Mouse (Mus musculus) embryonic facial prominence, embryonic 12.5 days (tissue): Measurements from ENCODE around the gene Snapin. TPM values are rescaled to one million over a fixed set of nuclear protein-coding genes. Genes with fewer than 3 reads are reported as not detected.

Experiments used
- ATAC-seq: fragments of 200-750 bp; cut with Nextera tagmentation; 2 replicates; pipeline ENCODE4 v1.8.0; 2017; ENCODE audit not compliant: insufficient number of reproducible peaks, insufficient read depth, low FRiP score, low TSS enrichment
- H3K27ac ChIP-seq: fragments of 300-500 bp; sonication (generic); 2 replicates; pipeline ENCODE4 v1.5.1; 2016; ENCODE audit warnings: mild to moderate bottlenecking
- H3K27me3 ChIP-seq: fragments of 300-500 bp; sonication (generic); 2 replicates; pipeline ENCODE4 v1.6.1; 2016; ENCODE audit warnings: mild to moderate bottlenecking, moderate library complexity
- H3K36me3 ChIP-seq: fragments of 300-500 bp; sonication (generic); 2 replicates; pipeline ENCODE4 v1.6.1; 2016; ENCODE audit warnings: mild to moderate bottlenecking
- H3K4me1 ChIP-seq: fragments of 300-500 bp; sonication (generic); 2 replicates; pipeline ENCODE4 v1.6.1; 2016
- H3K4me2 ChIP-seq: fragments of 300-500 bp; sonication (generic); replicated peaks from 2 replicates; pipeline ENCODE4 v1.6.1; 2016; ENCODE audit warnings: mild to moderate bottlenecking, moderate library complexity
- H3K4me3 ChIP-seq: fragments of 300-500 bp; sonication (generic); 2 replicates; pipeline ENCODE4 v1.5.1; 2016; ENCODE audit warnings: mild to moderate bottlenecking
- H3K9ac ChIP-seq: fragments of 300-500 bp; sonication (generic); 2 replicates; pipeline ENCODE4 v1.6.1; 2016; ENCODE audit warnings: mild to moderate bottlenecking, moderate library complexity
- H3K9me3 ChIP-seq: fragments of 300-500 bp; sonication (generic); 2 replicates; pipeline ENCODE4 v1.6.1; 2016; ENCODE audit warnings: mild to moderate bottlenecking, moderate library complexity
- WGBS: fragments of 180-500 bp; shearing (Covaris S2); methylation state at CpG from one replicate; pipeline ENCODE4 v1.1.7; 2016; 5-methylcytosine and 5-hydroxymethylcytosine counted together
- polyA plus RNA-seq: library from polyadenylated mRNA; unstranded; fragments of >200 nt; fragmentation: Nextera tagmentation; extraction: Ambion mirVana; gene quantifications from 2 replicates; pipeline ENCODE4 v1.2.1, GENCODE M21; 2016

Snapin gene
- polyA plus RNA-seq, 1 experiment from 2014 or later: 76.3 TPM

- Histone ChIP-seq H3K27ac (no peak overlapping the region), H3K9ac (no peak overlapping the region), H3K9me3 (no peaks in the 10 kb centered on the region), H3K4me1 (no peaks in the 10 kb centered on the region), H3K4me2 (no peak overlapping the region), H3K4me3 (no peak overlapping the region), H3K36me3 (peaks cover 59% of the 10 kb centered on the region), H3K27me3 (no peaks in the 10 kb centered on the region)
- ATAC-seq: no peak
Measured at GRCm38 (mm10) chr3:90497597-90497996, 6.8 kb upstream of the Snapin start.

GRCm38 (mm10) chr3:90495850-90496525, 5.2 kb upstream of the Snapin start:
- peaks cover 44% of the 10 kb centered on the region for H3K36me3 ChIP-seq
- no peak overlapping the region for H3K27ac ChIP-seq
- no peaks in the 10 kb centered on the region for H3K9me3 ChIP-seq
- no peak overlapping the region for H3K4me2 ChIP-seq
- H3K4me3 ChIP-seq: no peak overlapping the region
- no peak overlapping the region for H3K9ac ChIP-seq
- H3K27me3 ChIP-seq: no peaks in the 10 kb centered on the region
- ATAC-seq: no peak
- H3K4me1 ChIP-seq: no peaks in the 10 kb centered on the region
- 86% methylated on average over 7 of the region's 7 CpGs for WGBS

- Histone ChIP-seq H3K4me2 (no peak overlapping the region), H3K4me3 (no peak overlapping the region), H3K27ac (no peak overlapping the region), H3K27me3 (no peaks in the 10 kb centered on the region), H3K36me3 (peaks cover 33% of the 10 kb centered on the region), H3K9me3 (no peaks in the 10 kb centered on the region), H3K4me1 (peaks cover 5% of the 10 kb centered on the region; the same call in 1 of the 2 replicates), H3K9ac (no peak overlapping the region)
- WGBS: 71% methylated on average over 4 of the region's 4 CpGs
- ATAC-seq: no peak
Measured at GRCm38 (mm10) chr3:90493831-90494540, 3.2 kb upstream of the Snapin start.

- H3K9ac ChIP-seq: no peak overlapping the region
- H3K4me2 ChIP-seq: no peak overlapping the region
- H3K36me3 ChIP-seq: peaks cover 36% of the 10 kb centered on the region
- no peak for ATAC-seq
- no peak overlapping the region for H3K27ac ChIP-seq
- H3K27me3 ChIP-seq: no peaks in the 10 kb centered on the region
- WGBS: 34% methylated on average over 2 of the region's 2 CpGs
- peaks cover 5% of the 10 kb centered on the region; the same call in 1 of the 2 replicates for H3K4me1 ChIP-seq
- no peak overlapping the region for H3K4me3 ChIP-seq
- no peaks in the 10 kb centered on the region for H3K9me3 ChIP-seq
Measured at GRCm38 (mm10) chr3:90491350-90491749, 517 bp upstream of the Snapin start.

- H3K4me1 ChIP-seq: peaks cover 5% of the 10 kb centered on the region; the same call in 1 of the 2 replicates
- H3K9me3 ChIP-seq: no peaks in the 10 kb centered on the region
- H3K36me3 ChIP-seq: peaks cover 52% of the 10 kb centered on the region
- no peak for ATAC-seq
- no peak overlapping the region for H3K4me3 ChIP-seq
- no peak overlapping the region for H3K27ac ChIP-seq
- 86% methylated on average over 6 of the region's 6 CpGs for WGBS
- H3K4me2 ChIP-seq: no peak overlapping the region
- H3K27me3 ChIP-seq: no peaks in the 10 kb centered on the region
- no peak overlapping the region for H3K9ac ChIP-seq
Measured at GRCm38 (mm10) chr3:90488576-90488975, 2.3 kb downstream of the Snapin start.

- H3K36me3 ChIP-seq: peaks cover 68% of the 10 kb centered on the region
- 84% methylated on average over 5 of the region's 5 CpGs for WGBS
- H3K9ac ChIP-seq: no peak overlapping the region
- no peaks in the 10 kb centered on the region for H3K9me3 ChIP-seq
- peaks cover 5% of the 10 kb centered on the region; the same call in 1 of the 2 replicates for H3K4me1 ChIP-seq
- no peak overlapping the region for H3K27ac ChIP-seq
- H3K27me3 ChIP-seq: no peaks in the 10 kb centered on the region
- ATAC-seq: no peak
- no peak overlapping the region for H3K4me2 ChIP-seq
- H3K4me3 ChIP-seq: no peak overlapping the region
Measured at GRCm38 (mm10) chr3:90486998-90487397, 3.8 kb downstream of the Snapin start.

GRCm38 (mm10) chr3:90475831-90476611, 14.8 kb downstream of the Snapin start, which contains the start of gene Ilf2:
Ilf2 (plus strand) TSS chr3:90476126.
- H3K4me2 ChIP-seq: peak within 1 kb of the TSS; percentile 75
- 0 out of 2 replicates have a peak, but pooled peaks cover 6% of the 10 kb centered on the region for H3K4me1 ChIP-seq
- H3K27me3 ChIP-seq: no peaks in the 10 kb centered on the region
- ATAC-seq: peak; percentile 99
- H3K4me3 ChIP-seq: peak within 1 kb of the TSS; percentile 79
- H3K9me3 ChIP-seq: no peaks in the 10 kb centered on the region
- H3K9ac ChIP-seq: peak within 1 kb of the TSS; percentile 85
- peak within 1 kb of the TSS; percentile 95 for H3K27ac ChIP-seq
- H3K36me3 ChIP-seq: peaks cover 34% of the 10 kb centered on the region
- under 1% methylated on average over 45 of the region's 45 CpGs for WGBS

GRCm38 (mm10) chr3:90475151-90475830, 15.5 kb downstream of the Snapin start:
- Histone ChIP-seq H3K27ac (no peak overlapping the region), H3K9ac (no peak overlapping the region), H3K9me3 (no peaks in the 10 kb centered on the region), H3K27me3 (no peaks in the 10 kb centered on the region), H3K4me1 (0 out of 2 replicates have a peak, but pooled peaks cover 6% of the 10 kb centered on the region), H3K4me3 (no peak overlapping the region), H3K36me3 (peaks cover 27% of the 10 kb centered on the region), H3K4me2 (0 out of 2 replicates have a peak overlapping the region, but pooled peaks have one; percentile 19)
- WGBS: 40% methylated on average over 16 of the region's 16 CpGs
- ATAC-seq: peak; percentile 23; the same call in 1 of the 2 replicates

- no peaks in the 10 kb centered on the region for H3K27me3 ChIP-seq
- no peaks in the 10 kb centered on the region for H3K36me3 ChIP-seq
- 0 out of 2 replicates have a peak, but pooled peaks cover 4% of the 10 kb centered on the region for H3K4me1 ChIP-seq
- no peak overlapping the region for H3K4me2 ChIP-seq
- no peak overlapping the region for H3K4me3 ChIP-seq
- H3K9me3 ChIP-seq: no peaks in the 10 kb centered on the region
- no peak overlapping the region for H3K9ac ChIP-seq
- H3K27ac ChIP-seq: no peak overlapping the region
- 38% methylated on average over 3 of the region's 3 CpGs for WGBS
- ATAC-seq: no peak
Measured at GRCm38 (mm10) chr3:90472213-90472612, 18.6 kb downstream of the Snapin start.

- ATAC-seq: no peak
- Histone ChIP-seq H3K9me3 (no peaks in the 10 kb centered on the region), H3K27me3 (peaks cover 34% of the 10 kb centered on the region), H3K4me2 (no peak overlapping the region), H3K9ac (no peak overlapping the region), H3K27ac (no peak overlapping the region), H3K4me3 (no peak overlapping the region), H3K4me1 (no peaks in the 10 kb centered on the region; the same call in 1 of the 2 replicates), H3K36me3 (no peaks in the 10 kb centered on the region)
- WGBS: 94% methylated on average over 10 of the region's 10 CpGs
Measured at GRCm38 (mm10) chr3:90467618-90468300, 23.1 kb downstream of the Snapin start.
